8 mouse cellular contexts compared by ENCODE assay signal in genomic region chr1:160194529-160195336, GRCm38 (mm10). TPM values are rescaled to one million over a fixed set of nuclear protein-coding genes. Genes with fewer than 3 reads are reported as not detected.
DNase-seq lines count a peak whose midpoint lies in the region; ATAC-seq lines count a peak whose summit lies in the region.

TSS of gene Mrps14 (plus strand) at chr1:160195215.

- peak within 1 kb of the TSS; percentile 86 for H3K4me2 ChIP-seq in lung, embryonic 16.5 days (ENCODE audit: low read depth, low read length)

- H3K27me3 ChIP-seq in lung, embryonic 16.5 days (ENCODE audit: control insufficient read depth, insufficient read depth, low read depth, low read length): no peaks in the 10 kb centered on the region

- H3K27ac ChIP-seq in lung, embryonic 16.5 days (ENCODE audit: low read length): peak within 1 kb of the TSS; percentile 85

- H3K4me3 ChIP-seq in lung, embryonic 16.5 days (ENCODE audit: low read length): peak within 1 kb of the TSS; percentile 98

- H3K4me1 ChIP-seq in lung, embryonic 16.5 days (replicated peaks; ENCODE audit: control insufficient read depth, insufficient read depth, low read length): peaks cover 9% of the 10 kb centered on the region

- DNase-seq in MEL-GATA-1-ER (ENCODE audit: extremely low read depth, low read depth): peak; percentile 95
- DNase-seq in cerebellum, adult 8-10 months: peak; percentile 98
- peak; percentile 99 for DNase-seq in forelimb bud, embryonic 11.5 days (ENCODE audit: low read depth, low spot score)
- DNase-seq in layer of hippocampus, adult 9-10 months (ENCODE audit: low spot score): peak; percentile 97
- peak; percentile 88 for DNase-seq in ovary, postnatal 10 days (ENCODE audit: low spot score)
- peak; percentile 97 to 98 for DNase-seq in thymus, postnatal 10 days (ENCODE audit: low spot score in 2 of 2)

- no peaks in the 10 kb centered on the region for H3K9me3 ChIP-seq in lung, embryonic 16.5 days (ENCODE audit: control insufficient read depth, low read length)

- H3K9ac ChIP-seq in lung, embryonic 16.5 days (ENCODE audit: low read length): peak within 1 kb of the TSS; percentile 91

- H3K36me3 ChIP-seq in lung, embryonic 16.5 days (ENCODE audit: control insufficient read depth, insufficient read depth, low read length): peaks cover 3% of the 10 kb centered on the region; the same call in 1 of the 2 replicates

- 6% methylated on average over 31 of the region's 31 CpGs for WGBS in lung, embryonic 16.5 days

- peak; percentile 98 to 99 for ATAC-seq in hematopoietic stem cell, adult 5-6 weeks (replicated peaks in 1 of 2; ENCODE audit: insufficient read depth in 1 of 2, low FRiP score in 2 of 2, low TSS enrichment in 1 of 2, low read depth in 1 of 2, poor library complexity in 2 of 2, severe bottlenecking in 2 of 2)
- peak; percentile 100 for ATAC-seq in lung, embryonic 16.5 days (ENCODE audit: low read depth)

RNA-seq across cellular contexts. Expression of gene Mrps14, which starts in this region (rescaled TPM):
- total RNA-seq in hematopoietic stem cell, adult 5-6 weeks (2017): 70.0 and 135 TPM in 2 replicates
- polyA plus RNA-seq in lung, embryonic 16.5 days (2015; fragmentation: Nextera tagmentation; extraction: Ambion mirVana): 261 and 272 TPM in 2 replicates

Comparison
In these comparisons a context has a peak if more than half of its experiments do, and no peak if none do; other contexts are left out.
1. Peak in every context shown above with its lines: DNase-seq, ATAC-seq, H3K4me3 ChIP-seq and H3K27ac ChIP-seq.